Mouse (Mus musculus) stomach, embryonic 15.5 days (tissue): ENCODE results near the gene Syn2. TPM values are rescaled to one million over a fixed set of nuclear protein-coding genes. Genes with fewer than 3 reads are reported as not detected.

Experiments used
- ATAC-seq: fragments of 200-750 bp; cut with Nextera tagmentation; 2 replicates; pipeline ENCODE4 v1.8.0; 2017; ENCODE audit warnings: low read depth, moderate number of reproducible peaks, moderate TSS enrichment; ENCODE audit not compliant: insufficient read depth, low FRiP score
- H3K27ac ChIP-seq: fragments of 300-500 bp; sonication (generic); 2 replicates; pipeline ENCODE4 v1.5.1; 2015; ENCODE audit warnings: mild to moderate bottlenecking, inconsistent platforms
- H3K27me3 ChIP-seq: fragments of 300-500 bp; sonication (generic); replicated peaks from 2 replicates; pipeline ENCODE4 v1.6.1; 2015; ENCODE audit warnings: inconsistent platforms
- H3K36me3 ChIP-seq: fragments of 300-500 bp; sonication (generic); 2 replicates; pipeline ENCODE4 v1.6.1; 2015; ENCODE audit warnings: inconsistent platforms
- H3K4me1 ChIP-seq: fragments of 300-500 bp; sonication (generic); 2 replicates; pipeline ENCODE4 v1.6.1; 2015; ENCODE audit warnings: inconsistent platforms
- H3K4me2 ChIP-seq: fragments of 300-500 bp; sonication (generic); 2 replicates; pipeline ENCODE4 v1.6.1; 2015; ENCODE audit warnings: mild to moderate bottlenecking, inconsistent platforms
- H3K4me3 ChIP-seq: fragments of 300-500 bp; sonication (generic); replicated peaks from 2 replicates; pipeline ENCODE4 v1.5.1; 2015; ENCODE audit warnings: inconsistent platforms
- H3K9ac ChIP-seq: fragments of 300-500 bp; sonication (generic); 2 replicates; pipeline ENCODE4 v1.6.1; 2015; ENCODE audit warnings: inconsistent platforms
- H3K9me3 ChIP-seq: fragments of 300-500 bp; sonication (generic); 2 replicates; pipeline ENCODE4 v1.6.1; 2016; ENCODE audit warnings: inconsistent platforms
- WGBS: fragments of 180-500 bp; shearing (Covaris S2); methylation state at CpG from one replicate; pipeline ENCODE4 v1.1.7; 2015; 5-methylcytosine and 5-hydroxymethylcytosine counted together
- microRNA-seq: library from miRNA; unstranded; fragments of <30 nt; microRNA quantifications from one replicate; pipeline ENCODE4, GENCODE M21; 2016
- polyA plus RNA-seq: library from polyadenylated mRNA; unstranded; fragments of >200 nt; fragmentation: Nextera tagmentation; extraction: Ambion mirVana; gene quantifications from 2 replicates; pipeline ENCODE4 v1.2.1, GENCODE M21; 2015

Syn2 gene
- polyA plus RNA-seq, 1 experiment from 2014 or later: 4.0 TPM

DNA sequence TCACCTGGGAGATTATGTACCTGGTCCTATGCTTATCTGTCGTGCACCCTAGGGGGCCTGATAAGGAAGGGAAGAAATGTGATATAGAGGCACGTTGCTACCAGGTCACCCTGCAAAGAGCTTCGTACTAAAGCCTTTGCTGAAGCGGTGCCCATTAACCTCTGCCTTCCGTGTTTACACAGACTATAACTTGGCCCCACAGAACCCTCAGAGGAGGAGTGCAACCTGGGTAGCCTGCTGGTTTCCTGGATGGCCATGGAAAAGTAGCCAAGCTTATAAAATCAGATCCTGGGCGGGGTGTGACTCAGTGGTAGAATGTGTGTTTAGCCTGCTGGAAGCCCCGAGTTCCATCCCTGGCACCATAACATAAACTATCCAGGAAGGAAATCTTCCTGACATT lies 179.2 kb downstream of the Syn2 start:
- no peak overlapping the region for H3K27ac ChIP-seq
- ATAC-seq: peak; percentile 29; the same call in 1 of the 2 replicates
- H3K27me3 ChIP-seq: no peaks in the 10 kb centered on the region
- H3K9me3 ChIP-seq: no peaks in the 10 kb centered on the region
- 43% methylated on average over 7 of the region's 7 CpGs for WGBS
- H3K36me3 ChIP-seq: no peaks in the 10 kb centered on the region
- no peak overlapping the region for H3K9ac ChIP-seq
- no peak overlapping the region for H3K4me2 ChIP-seq
- H3K4me1 ChIP-seq: 0 out of 2 replicates have a peak, but pooled peaks cover 5% of the 10 kb centered on the region
- no peak overlapping the region for H3K4me3 ChIP-seq

DNA sequence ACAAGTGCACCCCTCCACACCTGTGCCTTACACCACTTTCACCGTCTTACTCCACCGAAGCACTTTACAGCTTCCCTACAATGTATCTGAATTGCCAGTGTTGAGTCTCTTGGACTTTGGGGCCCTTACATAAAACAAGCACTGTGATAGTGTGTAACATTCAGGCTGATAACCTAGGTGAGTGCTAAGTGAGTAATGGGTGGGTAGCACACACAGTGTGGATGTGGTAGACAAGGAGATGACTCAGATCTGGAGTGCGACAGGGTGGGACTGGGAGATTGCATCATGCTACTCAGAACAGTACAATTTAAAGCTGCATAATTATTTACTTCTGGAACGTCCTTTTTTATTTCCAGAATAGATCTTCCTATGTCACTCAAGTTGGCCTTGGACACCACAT lies 181.1 kb downstream of the Syn2 start:
- Histone ChIP-seq H3K27ac (no peak overlapping the region), H3K4me2 (no peak overlapping the region), H3K4me3 (no peak overlapping the region), H3K27me3 (no peaks in the 10 kb centered on the region), H3K36me3 (no peaks in the 10 kb centered on the region), H3K9me3 (no peaks in the 10 kb centered on the region), H3K4me1 (0 out of 2 replicates have a peak, but pooled peaks cover 5% of the 10 kb centered on the region), H3K9ac (no peak overlapping the region)
- peak; percentile 73; the same call in 1 of the 2 replicates for ATAC-seq
- WGBS: 76% methylated on average over 4 of the region's 4 CpGs

DNA sequence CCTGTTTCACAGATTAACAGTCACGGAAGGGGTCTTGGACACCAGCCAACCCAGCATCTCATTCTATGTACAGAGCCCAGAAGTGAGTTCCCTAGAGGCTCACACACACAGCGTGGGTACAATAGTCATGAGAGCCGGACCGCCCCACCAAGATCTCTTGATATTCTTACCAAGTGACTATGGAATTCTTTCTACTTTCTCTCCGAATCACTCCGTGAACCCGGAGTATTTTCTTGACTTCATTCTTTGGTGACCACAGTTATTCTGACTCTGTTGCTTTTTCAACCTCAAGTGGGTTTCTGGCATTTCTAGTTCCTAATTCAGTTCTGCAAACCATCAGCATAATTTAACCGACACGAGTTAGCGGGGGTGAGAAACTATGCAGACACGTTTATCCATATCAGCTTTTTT lies 182.1 kb downstream of the Syn2 start:
- Histone ChIP-seq H3K4me2 (no peak overlapping the region), H3K36me3 (no peaks in the 10 kb centered on the region), H3K27me3 (no peaks in the 10 kb centered on the region), H3K4me3 (no peak overlapping the region), H3K4me1 (0 out of 2 replicates have a peak, but pooled peaks cover 5% of the 10 kb centered on the region), H3K9ac (no peak overlapping the region), H3K9me3 (no peaks in the 10 kb centered on the region), H3K27ac (no peak overlapping the region)
- WGBS: 61% methylated on average over 11 of the region's 11 CpGs
- ATAC-seq: no peak

DNA sequence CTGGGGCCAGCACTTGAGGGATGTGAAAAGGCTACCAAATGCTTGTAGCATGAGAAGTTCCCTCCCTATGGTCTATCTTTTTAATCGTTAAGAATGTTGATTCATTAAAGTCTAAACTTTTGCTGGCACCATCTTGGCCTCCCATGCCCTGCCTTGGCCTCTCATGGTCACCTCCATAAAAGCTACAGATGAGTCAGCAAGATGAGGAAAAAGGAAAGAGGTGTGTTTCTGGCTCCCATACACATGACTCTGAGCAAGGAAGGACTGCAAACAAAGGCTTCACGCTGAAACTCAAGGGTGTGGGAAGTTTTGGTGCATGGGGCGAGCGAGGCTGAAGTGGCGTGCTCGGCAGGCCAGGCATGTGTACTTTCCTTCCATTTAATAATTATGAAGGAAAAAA lies 184.1 kb downstream of the Syn2 start:
- Histone ChIP-seq H3K9ac (no peak overlapping the region), H3K36me3 (no peaks in the 10 kb centered on the region), H3K27me3 (no peaks in the 10 kb centered on the region), H3K9me3 (no peaks in the 10 kb centered on the region), H3K4me1 (no peaks in the 10 kb centered on the region), H3K27ac (peak overlapping the region; percentile 16; the same call in 1 of the 2 replicates), H3K4me2 (no peak overlapping the region), H3K4me3 (no peak overlapping the region)
- no peak for ATAC-seq
- WGBS: 63% methylated on average over 6 of the region's 6 CpGs

DNA sequence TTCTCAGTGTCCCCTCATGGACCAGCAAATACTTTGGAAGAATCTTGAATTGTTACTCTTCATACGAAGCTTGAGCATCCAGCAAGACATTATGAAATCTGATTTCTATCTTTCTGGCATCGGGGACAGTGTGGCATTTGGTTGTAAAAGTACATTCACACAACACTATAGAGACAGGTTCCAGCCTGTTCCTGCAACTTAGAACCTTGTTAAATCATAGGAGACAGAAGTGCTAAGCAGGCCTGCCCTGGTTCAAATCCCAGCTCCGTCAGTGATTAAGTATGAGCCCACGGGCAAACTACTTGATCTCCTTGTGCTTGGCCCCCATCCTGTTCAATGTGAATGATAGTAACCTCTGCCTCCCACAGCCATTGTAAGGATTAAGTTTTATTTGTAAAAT lies 185.0 kb downstream of the Syn2 start:
- Histone ChIP-seq H3K4me2 (no peak overlapping the region), H3K27ac (no peak overlapping the region), H3K4me3 (no peak overlapping the region), H3K36me3 (no peaks in the 10 kb centered on the region), H3K9me3 (no peaks in the 10 kb centered on the region), H3K9ac (no peak overlapping the region), H3K27me3 (no peaks in the 10 kb centered on the region), H3K4me1 (no peaks in the 10 kb centered on the region)
- no peak for ATAC-seq
- 76% methylated on average over 4 of the region's 4 CpGs for WGBS

DNA sequence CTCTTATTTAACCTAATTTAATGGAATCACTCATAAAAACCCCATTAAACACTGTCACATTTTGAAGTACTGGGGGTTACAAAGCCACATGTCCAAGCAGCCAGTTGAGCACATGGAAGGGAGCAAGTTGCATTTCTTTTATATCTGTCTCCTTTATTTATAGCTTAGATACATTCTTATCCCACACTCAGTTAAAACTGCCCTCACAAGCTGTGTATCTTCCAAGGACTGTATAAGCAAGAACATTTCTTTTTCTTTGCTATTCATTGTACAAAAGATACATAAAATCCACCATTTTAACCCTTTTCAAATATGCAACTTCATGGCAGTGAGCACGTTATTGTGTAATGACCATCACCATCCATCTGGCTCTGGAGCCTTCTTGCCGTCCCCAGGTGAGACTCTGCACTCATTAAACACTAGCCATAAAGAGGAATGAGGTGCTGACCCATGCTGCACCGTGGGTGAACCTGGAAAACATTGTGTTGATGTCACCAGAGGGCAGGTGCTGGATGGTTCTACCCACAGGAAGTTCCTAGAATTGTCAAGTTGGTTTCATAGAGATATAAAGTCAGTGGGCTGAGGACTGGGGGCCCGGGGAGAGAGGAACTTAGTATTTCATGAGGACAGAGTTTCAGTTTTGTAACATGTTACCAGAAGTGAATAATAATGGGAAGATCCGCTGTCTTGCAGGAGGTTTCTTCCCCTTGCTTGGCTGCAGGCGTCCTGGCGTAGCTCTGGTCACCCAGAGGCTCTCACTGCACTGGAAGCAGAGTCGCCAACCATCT lies 186.4 kb downstream of the Syn2 start:
- H3K27me3 ChIP-seq: no peaks in the 10 kb centered on the region
- H3K27ac ChIP-seq: no peak overlapping the region
- no peak for ATAC-seq
- no peak overlapping the region for H3K4me3 ChIP-seq
- H3K4me1 ChIP-seq: no peaks in the 10 kb centered on the region
- WGBS: 79% methylated on average over 8 of the region's 8 CpGs
- no peaks in the 10 kb centered on the region for H3K9me3 ChIP-seq
- no peak overlapping the region for H3K9ac ChIP-seq
- no peaks in the 10 kb centered on the region for H3K36me3 ChIP-seq
- no peak overlapping the region for H3K4me2 ChIP-seq

DNA sequence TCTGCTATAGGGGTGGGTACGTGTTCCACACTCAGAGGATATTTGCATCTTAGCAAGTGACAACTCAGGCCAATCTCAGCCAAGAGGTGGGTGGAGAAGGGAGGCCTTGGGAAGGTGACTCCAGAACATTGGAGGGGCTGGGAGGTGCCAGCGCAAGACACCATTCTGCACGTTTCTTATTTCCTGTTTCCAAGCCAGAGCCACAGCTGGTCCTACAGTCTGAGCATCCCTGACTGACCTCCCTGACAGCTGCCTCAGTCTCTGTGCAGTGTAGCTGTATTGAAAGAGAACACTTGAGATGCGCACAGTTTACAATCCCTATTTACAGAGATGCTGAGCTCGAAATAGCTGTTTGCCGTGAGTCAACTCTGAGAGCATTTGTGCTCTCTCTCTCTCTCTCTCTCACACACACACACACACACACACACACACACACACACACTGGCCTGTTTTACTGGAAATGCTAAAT lies 187.2 kb downstream of the Syn2 start:
- no peaks in the 10 kb centered on the region for H3K9me3 ChIP-seq

DNA sequence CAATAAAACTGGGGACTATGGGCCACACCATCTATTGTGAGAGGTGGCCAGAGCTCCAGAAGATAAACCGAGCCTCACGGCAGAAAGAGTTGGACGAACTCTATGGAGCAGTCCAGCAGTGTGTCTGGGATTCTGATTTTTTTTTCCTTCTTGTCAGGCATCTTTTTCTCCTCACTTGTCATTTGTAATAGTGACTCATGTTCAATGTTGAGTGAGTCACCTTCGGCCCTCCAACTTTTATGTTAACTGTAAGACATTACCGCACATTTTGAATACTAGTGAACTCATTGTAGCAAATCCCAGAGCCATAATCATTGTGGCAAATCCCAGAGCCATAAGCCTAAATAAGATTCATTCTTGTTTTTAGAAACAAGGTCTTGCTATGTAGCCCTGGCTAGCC lies 188.3 kb downstream of the Syn2 start:
- Histone ChIP-seq H3K9me3 (no peaks in the 10 kb centered on the region), H3K36me3 (no peaks in the 10 kb centered on the region), H3K9ac (no peak overlapping the region), H3K27me3 (no peaks in the 10 kb centered on the region), H3K4me2 (no peak overlapping the region), H3K4me1 (no peaks in the 10 kb centered on the region), H3K27ac (no peak overlapping the region), H3K4me3 (no peak overlapping the region)
- no peak for ATAC-seq
- 92% methylated on average over 5 of the region's 5 CpGs for WGBS

More for the DNA sequence above, 187.2 kb downstream of the Syn2 start:
- no peak for ATAC-seq
- H3K4me1 ChIP-seq: no peaks in the 10 kb centered on the region
- H3K4me2 ChIP-seq: no peak overlapping the region
- H3K9ac ChIP-seq: no peak overlapping the region
- no peaks in the 10 kb centered on the region for H3K27me3 ChIP-seq
- no peak overlapping the region for H3K27ac ChIP-seq
- no peak overlapping the region for H3K4me3 ChIP-seq
- H3K36me3 ChIP-seq: no peaks in the 10 kb centered on the region
- 59% methylated on average over 6 of the region's 6 CpGs for WGBS

DNA sequence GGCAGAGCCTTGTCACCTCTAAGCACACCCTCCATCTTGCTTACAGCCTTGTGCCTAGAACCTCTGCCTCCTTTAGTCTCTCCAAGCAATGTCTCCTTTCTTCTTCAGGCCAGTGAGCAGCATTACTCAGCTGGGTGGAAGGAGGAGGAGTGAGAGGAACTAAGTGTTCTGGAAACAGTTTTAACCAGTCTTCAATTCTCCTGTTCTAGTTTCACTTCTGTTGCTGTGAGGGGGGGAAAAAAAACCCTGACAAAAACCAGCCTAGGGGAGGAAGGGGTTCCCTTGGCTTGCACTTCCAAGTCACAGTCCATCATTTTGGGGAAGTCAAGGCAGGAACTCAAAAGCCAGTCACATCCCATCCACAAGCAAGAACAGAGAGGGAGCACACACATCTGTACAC lies 196.3 kb downstream of the Syn2 start:
- Histone ChIP-seq H3K36me3 (no peaks in the 10 kb centered on the region), H3K4me2 (no peak overlapping the region), H3K9me3 (no peaks in the 10 kb centered on the region), H3K27me3 (no peaks in the 10 kb centered on the region), H3K27ac (no peak overlapping the region), H3K4me3 (no peak overlapping the region), H3K9ac (no peak overlapping the region), H3K4me1 (no peaks in the 10 kb centered on the region)
- ATAC-seq: no peak

Small RNAs within 50 kb of the gene (microRNA-seq; reads per million reads assigned to microRNA genes)
- not detected for gene Gm24767

Other genes starting within 250 kb of the Syn2 start
- gene Vgll4, start 164.9 kb upstream of the Syn2 start, polyA plus RNA-seq: 80.5 and 87.0 TPM in 2 replicates
- 52.6 and 54.9 TPM in 2 replicates for gene Tamm41, start 97.0 kb upstream of the Syn2 start, polyA plus RNA-seq
- not detected in 2 replicates for gene Gm17482, start 92.4 kb downstream of the Syn2 start, polyA plus RNA-seq
- 0.89 and 1.1 TPM in 2 replicates for gene Timp4, start 117.3 kb downstream of the Syn2 start, polyA plus RNA-seq
- 15.6 and 17.1 TPM in 2 replicates for gene Pparg, start 226.0 kb downstream of the Syn2 start, polyA plus RNA-seq